Mouse (Mus musculus): ENCODE measurements at regions not wholly inside any gene's neighbourhood (a gene's known extent, or its start where the extent isn't known, plus 50 kb on each side); places are given as distances from the start of the nearest gene placed in this dataset.

DNA sequence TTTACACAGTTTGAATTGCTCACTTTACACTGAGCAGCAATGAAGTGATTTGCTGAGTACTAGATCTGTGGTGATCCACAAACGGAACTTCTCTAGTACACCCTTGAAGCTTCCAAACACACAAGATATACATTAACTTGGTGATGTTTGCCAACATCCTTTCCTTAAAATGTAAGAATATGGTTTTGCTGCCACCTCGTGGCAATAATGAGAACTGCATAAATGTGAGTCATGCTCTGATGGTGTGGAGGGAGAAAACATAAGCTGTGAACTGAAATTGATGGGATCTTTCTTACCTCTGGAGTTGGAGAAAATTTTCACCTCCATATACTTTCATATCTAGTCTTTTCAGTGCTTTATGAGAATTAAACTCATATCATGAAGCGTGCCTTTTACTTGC, 51.6 kb downstream of the Bex3 start:
- peak; percentile 85 for DNase-seq (ENCODE audit: low spot score)

DNA sequence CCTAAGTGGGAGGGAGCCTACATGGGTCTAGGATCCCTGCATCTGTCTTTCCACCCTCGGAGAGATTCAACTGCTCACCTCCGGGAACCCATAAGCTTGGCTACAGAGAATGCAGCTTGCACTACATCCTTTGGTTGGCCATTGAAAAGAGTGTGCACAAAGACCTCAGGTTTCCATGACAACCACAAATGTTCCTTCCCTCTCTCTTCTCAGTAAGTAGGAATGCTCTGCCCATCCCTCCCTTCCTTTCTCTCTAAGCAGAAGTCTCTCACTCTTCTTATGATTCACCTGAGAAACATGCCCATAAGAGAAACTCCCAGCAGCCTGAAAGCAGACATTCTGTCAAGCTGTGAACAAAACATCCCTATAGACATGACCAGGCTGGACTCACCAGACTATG, 95.8 kb downstream of the Bex3 start:
- no peak for DNase-seq (ENCODE audit: low spot score)

All from embryo, embryonic 10.5 days (tissue).